Mouse (Mus musculus): ENCODE measurements around the gene Pdk2. TPM values are rescaled to one million over a fixed set of nuclear protein-coding genes. Genes with fewer than 3 reads are reported as not detected.
"Not testable (repeated sequence)": the region's sequence is repeated elsewhere in the genome, so short reads cannot be mapped to it uniquely, and the experiment has no call there.

Pdk2 gene
- polyA plus RNA-seq, 1 experiment from 2014 or later = 113 TPM

GRCm38 (mm10) chr11:95010841-95011403 is 30.2 kb downstream of the Pdk2 start:
- ATAC-seq (ENCODE audit: insufficient number of reproducible peaks, insufficient read depth, low FRiP score, low read depth); H3K27ac ChIP-seq (replicated peaks in 1 of 2; ENCODE audit: control insufficient read depth in 1 of 2, insufficient read depth in 1 of 2, low read depth in 2 of 2, low read length in 2 of 2); H3K36me3 ChIP-seq (ENCODE audit: control insufficient read depth, insufficient read depth, low read length); H3K27me3 ChIP-seq (ENCODE audit: control insufficient read depth, insufficient read depth, low read length); H3K9me3 ChIP-seq (ENCODE audit: control insufficient read depth, low read length): not testable (repeated sequence)
- peak overlapping the region; percentile 19 to 67; a peak in 3 of 4 replicates for H3K4me3 ChIP-seq (ENCODE audit: control insufficient read depth in 1 of 2, insufficient read depth in 1 of 2, low read depth in 1 of 2, low read length in 2 of 2)
- 14% methylated on average over 4 of the region's 4 CpGs for WGBS
- peak overlapping the region; percentile 83; the same call in 1 of the 2 replicates for H3K9ac ChIP-seq (ENCODE audit: low read length)
- peak overlapping the region; percentile 92 for H3K4me2 ChIP-seq (ENCODE audit: low read length)
- H3K4me1 ChIP-seq (ENCODE audit: control insufficient read depth in 2 of 2, insufficient read depth in 2 of 2, low read length in 2 of 2) = peaks cover 34 to 35% of the 10 kb centered on the region in 2 experiments

- H3K4me2 ChIP-seq (ENCODE audit: low read length) = peak overlapping the region; percentile 92
- WGBS = 2% methylated on average over 32 of the region's 40 CpGs
- peak overlapping the region; percentile 19 to 87; a peak in 2 of 4 replicates for H3K27ac ChIP-seq (replicated peaks in 1 of 2; ENCODE audit: control insufficient read depth in 1 of 2, insufficient read depth in 1 of 2, low read depth in 2 of 2, low read length in 2 of 2)
- no peaks in the 10 kb centered on the region for H3K9me3 ChIP-seq (ENCODE audit: control insufficient read depth, low read length)
- ATAC-seq (ENCODE audit: insufficient number of reproducible peaks, insufficient read depth, low FRiP score, low read depth) = no peak
- H3K36me3 ChIP-seq (ENCODE audit: control insufficient read depth, insufficient read depth, low read length) = peaks cover 11% of the 10 kb centered on the region
- H3K4me3 ChIP-seq (ENCODE audit: control insufficient read depth in 1 of 2, insufficient read depth in 1 of 2, low read depth in 1 of 2, low read length in 2 of 2) = peak overlapping the region; percentile 64 to 67
- H3K4me1 ChIP-seq (ENCODE audit: control insufficient read depth in 2 of 2, insufficient read depth in 2 of 2, low read length in 2 of 2) = peaks cover 27 to 30% of the 10 kb centered on the region in 2 experiments
- H3K27me3 ChIP-seq (ENCODE audit: control insufficient read depth, insufficient read depth, low read length) = no peaks in the 10 kb centered on the region
- peak overlapping the region; percentile 83 for H3K9ac ChIP-seq (ENCODE audit: low read length)
Observed at GRCm38 (mm10) chr11:95010141-95010739, 30.9 kb downstream of the Pdk2 start.

GRCm38 (mm10) chr11:95009629-95010014 is 31.5 kb downstream of the Pdk2 start, which contains the start of gene Samd14:
TSS of gene Samd14 (plus strand) at chr11:95009879.
- Histone ChIP-seq H3K9ac (ENCODE audit: low read length) (peak within 1 kb of the TSS; percentile 83), H3K4me2 (ENCODE audit: low read length) (peak within 1 kb of the TSS; percentile 92), H3K4me1 (ENCODE audit: control insufficient read depth in 2 of 2, insufficient read depth in 2 of 2, low read length in 2 of 2) (peaks cover 25 to 28% of the 10 kb centered on the region in 2 experiments), H3K4me3 (ENCODE audit: control insufficient read depth in 1 of 2, insufficient read depth in 1 of 2, low read depth in 1 of 2, low read length in 2 of 2) (peak within 1 kb of the TSS; percentile 64 to 67), H3K36me3 (ENCODE audit: control insufficient read depth, insufficient read depth, low read length) (peaks cover 17% of the 10 kb centered on the region), H3K9me3 (ENCODE audit: control insufficient read depth, low read length) (no peaks in the 10 kb centered on the region), H3K27me3 (ENCODE audit: control insufficient read depth, insufficient read depth, low read length) (no peaks in the 10 kb centered on the region), H3K27ac (replicated peaks in 1 of 2; ENCODE audit: control insufficient read depth in 1 of 2, insufficient read depth in 1 of 2, low read depth in 2 of 2, low read length in 2 of 2) (peak within 1 kb of the TSS; percentile 87)
- peak; percentile 41; the same call in 1 of the 2 replicates for ATAC-seq (ENCODE audit: insufficient number of reproducible peaks, insufficient read depth, low FRiP score, low read depth)
- WGBS = 0% methylated on average over 32 of the region's 32 CpGs

DNA sequence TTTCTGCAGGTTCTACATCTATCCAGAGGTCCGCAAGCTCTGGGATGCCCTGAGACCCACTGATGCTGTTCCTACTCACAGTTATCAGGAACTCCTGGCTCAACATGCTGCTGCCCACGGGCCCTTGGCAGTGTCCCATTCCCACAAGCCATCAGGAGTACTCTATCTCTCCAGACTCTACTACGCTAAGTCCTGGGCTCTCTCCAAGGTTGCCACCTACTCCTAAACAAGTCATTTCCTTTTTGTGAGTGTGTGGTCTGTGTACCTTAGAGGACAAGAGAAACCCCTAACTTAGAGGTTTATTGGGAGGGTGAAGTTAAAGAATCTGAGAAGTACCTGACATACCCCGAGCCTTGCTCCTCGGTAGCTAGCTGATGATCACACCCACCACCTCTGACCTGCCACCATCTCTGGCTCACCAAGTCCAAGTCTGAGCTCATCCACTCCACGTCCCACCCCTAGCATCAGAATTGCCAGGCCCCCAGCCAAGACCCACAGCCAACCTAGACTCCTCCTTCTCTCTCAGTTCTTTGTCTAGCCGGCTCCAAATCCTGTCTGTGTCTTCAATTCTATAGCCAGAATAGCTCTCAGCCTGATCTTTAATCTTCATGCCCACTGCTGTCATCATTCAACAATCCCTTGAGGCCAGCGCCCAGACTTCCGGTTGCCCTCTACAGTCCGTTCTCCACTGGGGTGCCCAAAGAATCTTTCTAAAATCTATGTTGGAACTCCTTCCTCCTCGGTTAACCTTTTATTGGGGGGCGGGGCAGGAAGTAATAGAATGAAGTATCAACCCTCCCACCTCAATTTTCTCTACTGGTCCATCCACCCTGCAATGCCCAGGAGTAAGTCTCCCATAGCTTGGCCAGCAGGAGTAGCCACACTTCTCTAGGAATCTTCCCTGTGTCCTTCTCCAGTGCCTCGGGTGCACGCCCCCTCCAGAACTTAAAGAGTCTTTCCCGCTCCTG is 32.2 kb downstream of the Pdk2 start:
- WGBS = 32% methylated on average over 15 of the region's 15 CpGs
- Histone ChIP-seq H3K4me2 (ENCODE audit: low read length) (peak overlapping the region; percentile 92), H3K4me3 (ENCODE audit: control insufficient read depth in 1 of 2, insufficient read depth in 1 of 2, low read depth in 1 of 2, low read length in 2 of 2) (peak overlapping the region; percentile 64 to 67), H3K36me3 (ENCODE audit: control insufficient read depth, insufficient read depth, low read length) (peaks cover 21% of the 10 kb centered on the region), H3K4me1 (ENCODE audit: control insufficient read depth in 2 of 2, insufficient read depth in 2 of 2, low read length in 2 of 2) (peaks cover 28 to 34% of the 10 kb centered on the region in 2 experiments), H3K9me3 (ENCODE audit: control insufficient read depth, low read length) (no peaks in the 10 kb centered on the region), H3K9ac (ENCODE audit: low read length) (peak overlapping the region; percentile 83), H3K27ac (replicated peaks in 1 of 2; ENCODE audit: control insufficient read depth in 1 of 2, insufficient read depth in 1 of 2, low read depth in 2 of 2, low read length in 2 of 2) (peak overlapping the region; percentile 87), H3K27me3 (ENCODE audit: control insufficient read depth, insufficient read depth, low read length) (no peaks in the 10 kb centered on the region)
- 0 out of 2 replicates have a peak, but pooled peaks have one; percentile 2 for ATAC-seq (ENCODE audit: insufficient number of reproducible peaks, insufficient read depth, low FRiP score, low read depth)

DNA sequence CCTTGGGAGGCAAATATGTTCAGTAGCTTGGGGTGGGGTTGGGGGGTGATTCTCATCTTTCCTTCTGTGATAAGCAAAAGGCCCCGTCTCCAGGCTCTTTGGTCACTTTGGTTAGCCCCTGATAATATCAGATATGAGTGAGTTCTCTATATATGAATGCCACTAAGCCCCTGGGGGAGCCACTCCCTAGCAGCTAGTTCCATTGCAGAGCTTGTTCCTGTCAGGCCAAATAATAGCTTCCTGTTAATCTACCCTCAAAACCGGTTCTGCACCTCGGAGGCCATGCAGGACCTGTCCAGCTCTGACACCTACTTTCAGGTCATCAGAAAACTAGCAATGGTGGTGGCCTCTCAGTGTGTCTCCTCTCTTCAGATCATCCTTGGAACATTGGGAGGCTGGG is 33.7 kb downstream of the Pdk2 start:
- H3K27ac ChIP-seq (replicated peaks in 1 of 2; ENCODE audit: control insufficient read depth in 1 of 2, insufficient read depth in 1 of 2, low read depth in 2 of 2, low read length in 2 of 2) = no peak overlapping the region

GRCm38 (mm10) chr11:95006525-95007219 is 34.5 kb downstream of the Pdk2 start:
- 2% methylated on average over 27 of the region's 27 CpGs for WGBS
- peak overlapping the region; percentile 25 to 39; a peak in 3 of 4 replicates for H3K27ac ChIP-seq (replicated peaks in 1 of 2; ENCODE audit: control insufficient read depth in 1 of 2, insufficient read depth in 1 of 2, low read depth in 2 of 2, low read length in 2 of 2)
- H3K9ac ChIP-seq (ENCODE audit: low read length) = peak overlapping the region; percentile 71
- peak; percentile 50; the same call in 1 of the 2 replicates for ATAC-seq (ENCODE audit: insufficient number of reproducible peaks, insufficient read depth, low FRiP score, low read depth)
- peaks cover 43% of the 10 kb centered on the region for H3K36me3 ChIP-seq (ENCODE audit: control insufficient read depth, insufficient read depth, low read length)
- H3K4me3 ChIP-seq (ENCODE audit: control insufficient read depth in 1 of 2, insufficient read depth in 1 of 2, low read depth in 1 of 2, low read length in 2 of 2) = peak overlapping the region; percentile 40
- H3K4me1 ChIP-seq (ENCODE audit: control insufficient read depth in 2 of 2, insufficient read depth in 2 of 2, low read length in 2 of 2) = peaks cover 30 to 37% of the 10 kb centered on the region in 2 experiments
- no peaks in the 10 kb centered on the region for H3K27me3 ChIP-seq (ENCODE audit: control insufficient read depth, insufficient read depth, low read length)
- H3K4me2 ChIP-seq (ENCODE audit: low read length) = peak overlapping the region; percentile 72
- no peaks in the 10 kb centered on the region for H3K9me3 ChIP-seq (ENCODE audit: control insufficient read depth, low read length)

More for the DNA sequence above, 33.7 kb downstream of the Pdk2 start:
- H3K27me3 ChIP-seq (ENCODE audit: control insufficient read depth, insufficient read depth, low read length) = no peaks in the 10 kb centered on the region
- H3K4me1 ChIP-seq (ENCODE audit: control insufficient read depth in 2 of 2, insufficient read depth in 2 of 2, low read length in 2 of 2) = peaks cover 30 to 44% of the 10 kb centered on the region in 2 experiments
- H3K9me3 ChIP-seq (ENCODE audit: control insufficient read depth, low read length) = no peaks in the 10 kb centered on the region
- H3K4me3 ChIP-seq (ENCODE audit: control insufficient read depth in 1 of 2, insufficient read depth in 1 of 2, low read depth in 1 of 2, low read length in 2 of 2) = no peak overlapping the region
- 57% methylated on average over 3 of the region's 3 CpGs for WGBS
- peaks cover 36% of the 10 kb centered on the region for H3K36me3 ChIP-seq (ENCODE audit: control insufficient read depth, insufficient read depth, low read length)
- H3K9ac ChIP-seq (ENCODE audit: low read length) = peak overlapping the region; percentile 71; the same call in 1 of the 2 replicates
- no peak for ATAC-seq (ENCODE audit: insufficient number of reproducible peaks, insufficient read depth, low FRiP score, low read depth)
- H3K4me2 ChIP-seq (ENCODE audit: low read length) = peak overlapping the region; percentile 72

Measured in heart, embryonic 14.5 days (tissue).